Mouse (Mus musculus) left cerebral cortex, postnatal 36 days (tissue): ENCODE results near the gene Dynlt1c. TPM values are rescaled to one million over a fixed set of nuclear protein-coding genes. Genes with fewer than 3 reads are reported as not detected.
"Not testable (repeated sequence)": the region's sequence is repeated elsewhere in the genome, so short reads cannot be mapped to it uniquely, and the experiment has no call there.

Experiments
- DNase-seq, 2 experiments: peaks; one replicate each; pipeline ENCODE4 v3.0.0; 2021 to 2022; ENCODE audit warnings: low spot score in 2 of 2, mixed read lengths in 1 of 2
- intact Hi-C: fragments of 180-260 bp; cut with DNase I; formaldehyde crosslinking; loops from one replicate; pipeline ENCODE4 v1.15.1; 2025
- total RNA-seq, 2 experiments: library from RNA; stranded (reverse); gene quantifications; 2 replicates each; pipeline ENCODE4 v1.2.3; 2021

The Dynlt1c gene
- total RNA-seq, result 10 to 100 TPM; 12.6 to 24.7 TPM

- intact Hi-C loops, result not testable (repeated sequence)
- DNase-seq, result peak; percentile 39 to 48
Measured at GRCm38 (mm10) chr17:6601204-6601911, at the start of gene Dynlt1c. Gene Dynlt1c, plus strand, starts transcription at chr17:6601671.

DNA sequence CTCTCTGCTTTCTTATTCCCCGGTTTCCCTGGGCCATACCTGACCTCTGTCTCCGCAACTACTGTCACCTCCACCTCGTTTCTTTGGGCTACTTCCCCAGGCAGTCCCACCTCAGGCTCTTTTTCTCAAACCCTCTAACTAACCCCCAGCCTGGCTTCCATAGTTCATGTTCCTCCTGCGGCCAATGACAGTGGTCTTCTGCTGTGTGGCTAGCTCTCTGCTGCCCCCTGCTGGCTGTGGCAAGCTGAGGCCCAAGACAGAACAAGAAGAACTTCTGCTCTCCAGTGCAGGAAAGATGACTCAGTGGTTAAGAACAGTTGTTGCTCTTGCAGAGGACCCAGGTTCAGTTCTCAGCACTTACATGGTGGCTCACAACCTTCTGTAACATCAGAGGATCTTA, 47.7 kb upstream of the Dynlt1c start:
- intact Hi-C loops, DNase-seq: not testable (repeated sequence)

GRCm38 (mm10) chr17:6554243-6554642, 47.2 kb upstream of the Dynlt1c start:
- intact Hi-C loops, DNase-seq: not testable (repeated sequence)

- intact Hi-C loops, DNase-seq: not testable (repeated sequence)
Measured at GRCm38 (mm10) chr17:6559447-6560133, 41.9 kb upstream of the Dynlt1c start.

DNA sequence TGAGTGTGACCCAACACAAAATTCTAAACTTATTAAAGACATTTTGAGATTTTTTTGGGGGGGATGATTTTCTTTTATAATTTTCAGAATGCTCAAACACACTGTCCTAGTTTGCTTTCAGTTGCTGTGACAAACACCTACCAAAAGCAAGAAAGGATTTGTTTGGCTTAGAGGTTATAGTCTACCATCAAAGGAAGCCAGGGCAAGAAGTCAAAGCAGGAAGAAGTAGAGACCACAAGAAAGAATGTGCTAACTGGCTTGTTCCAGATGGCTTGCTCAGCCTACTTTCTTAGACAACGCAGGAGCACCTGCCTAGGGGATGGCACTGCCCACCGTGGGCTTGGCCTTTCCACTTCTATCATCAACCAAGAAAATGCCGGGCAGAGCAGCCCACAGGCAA, 36.6 kb upstream of the Dynlt1c start:
- DNase-seq, intact Hi-C loops: not testable (repeated sequence)

DNA sequence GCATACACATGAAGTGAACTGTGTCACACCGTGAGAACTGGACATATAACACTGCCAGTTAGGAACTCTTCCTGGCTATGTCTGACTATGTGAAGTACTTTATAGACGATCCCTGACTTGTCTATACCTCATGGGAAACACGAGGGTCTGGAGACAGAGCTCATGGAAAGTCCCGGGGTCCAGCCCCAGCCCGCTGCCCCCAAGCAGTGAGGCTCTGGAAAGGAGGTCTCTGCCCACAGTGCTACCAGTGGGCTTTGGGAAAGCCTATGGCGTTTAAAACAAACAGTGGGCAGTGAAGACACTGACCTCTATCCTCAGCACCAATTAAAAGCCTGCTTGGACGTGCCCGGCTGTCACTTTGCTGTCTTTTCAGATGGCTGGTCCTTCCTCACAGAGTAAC, 33.6 kb upstream of the Dynlt1c start:
- intact Hi-C loops, DNase-seq: not testable (repeated sequence)

- DNase-seq, intact Hi-C loops: not testable (repeated sequence)
Measured at GRCm38 (mm10) chr17:6571296-6571695, 30.2 kb upstream of the Dynlt1c start.

DNA sequence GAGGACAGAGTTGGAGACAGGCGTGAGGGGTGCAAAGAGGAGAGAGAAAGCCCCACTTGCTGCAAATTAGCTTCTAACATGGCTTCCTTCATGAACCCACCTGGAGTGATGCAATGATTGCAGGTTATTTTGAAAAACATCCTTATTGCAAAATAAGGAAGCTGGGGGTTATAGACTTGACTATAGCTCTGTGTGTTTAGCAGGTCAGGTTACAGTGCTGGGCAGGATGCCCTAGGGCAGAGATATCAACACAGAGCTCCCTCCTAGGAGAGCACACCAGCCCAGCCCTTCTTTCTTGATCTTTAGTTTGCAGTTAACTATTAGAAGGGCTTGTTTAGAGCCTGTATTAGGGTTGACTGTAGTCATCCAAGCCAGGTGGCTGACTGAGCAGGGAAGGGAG, 29.3 kb upstream of the Dynlt1c start:
- DNase-seq, intact Hi-C loops: not testable (repeated sequence)

GRCm38 (mm10) chr17:6575376-6575775, 26.1 kb upstream of the Dynlt1c start:
- intact Hi-C loops, DNase-seq: not testable (repeated sequence)

- intact Hi-C loops, DNase-seq: not testable (repeated sequence)
Measured at GRCm38 (mm10) chr17:6588672-6589071, 12.8 kb upstream of the Dynlt1c start.

- intact Hi-C loops, DNase-seq: not testable (repeated sequence)
Measured at GRCm38 (mm10) chr17:6592109-6592508, 9.4 kb upstream of the Dynlt1c start.

GRCm38 (mm10) chr17:6593896-6594295, 7.6 kb upstream of the Dynlt1c start:
- DNase-seq, intact Hi-C loops: not testable (repeated sequence)

DNA sequence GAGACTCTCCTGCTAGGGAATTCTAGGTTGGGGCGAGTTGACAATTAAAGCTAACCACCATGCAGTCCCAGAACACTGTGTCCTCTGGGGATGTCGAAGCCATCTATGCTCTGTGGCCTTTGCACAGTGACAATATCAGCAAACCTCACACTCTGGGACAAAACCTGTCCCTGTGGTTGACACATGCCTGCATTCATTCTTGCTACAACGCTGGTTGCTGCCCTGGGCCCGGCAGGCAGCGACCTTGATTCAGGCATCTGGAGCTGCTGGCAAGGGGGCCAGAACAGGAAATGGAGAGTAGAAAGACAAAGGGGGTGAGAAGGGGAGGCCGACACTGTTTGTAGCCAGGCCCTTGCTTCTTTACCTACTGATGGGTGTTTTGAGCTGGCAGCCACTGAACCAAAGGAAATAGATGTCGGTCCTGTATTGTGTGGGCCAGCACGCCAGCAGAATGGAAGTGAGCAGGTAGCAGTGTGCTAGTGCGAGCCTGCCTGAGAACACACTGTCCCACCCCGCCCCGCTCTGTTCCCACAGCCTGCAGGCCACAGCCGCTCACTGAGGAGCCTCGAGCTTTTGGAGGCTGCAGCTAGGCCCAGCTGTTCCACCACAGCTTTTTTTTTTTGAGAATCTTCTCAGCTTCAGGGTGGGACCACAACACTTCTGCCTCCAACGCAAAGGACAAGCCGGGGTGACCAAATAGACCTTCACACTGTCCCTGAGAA, 5.5 kb upstream of the Dynlt1c start:
- intact Hi-C loops, DNase-seq: not testable (repeated sequence)

GRCm38 (mm10) chr17:6598356-6598755, 3.1 kb upstream of the Dynlt1c start:
- intact Hi-C loops, DNase-seq: not testable (repeated sequence)

GRCm38 (mm10) chr17:6600216-6600911, 1.1 kb upstream of the Dynlt1c start:
- intact Hi-C loops, DNase-seq: not testable (repeated sequence)

DNA sequence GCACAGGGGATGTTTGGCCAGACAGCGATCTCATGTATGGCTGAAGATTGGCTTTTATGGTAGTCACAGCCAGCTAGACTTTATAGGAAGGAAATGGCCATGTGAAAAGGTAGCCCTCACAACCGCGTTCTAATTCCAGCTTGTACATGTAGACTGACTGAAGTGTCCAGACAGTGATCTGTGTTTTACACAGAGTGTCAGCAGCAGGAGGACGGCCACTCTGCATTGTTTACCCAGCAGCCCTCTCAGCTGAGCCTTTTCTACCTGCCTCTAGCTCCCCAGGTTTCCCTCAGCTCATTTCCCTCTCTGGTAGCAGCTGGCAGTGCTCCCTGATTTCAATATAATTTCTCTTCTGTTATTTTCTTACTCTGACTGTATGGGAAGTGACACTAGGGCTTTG, 734 bp downstream of the Dynlt1c start:
- DNase-seq, intact Hi-C loops: not testable (repeated sequence)

GRCm38 (mm10) chr17:6605347-6605746, 3.9 kb downstream of the Dynlt1c start:
- DNase-seq, intact Hi-C loops: not testable (repeated sequence)

DNA sequence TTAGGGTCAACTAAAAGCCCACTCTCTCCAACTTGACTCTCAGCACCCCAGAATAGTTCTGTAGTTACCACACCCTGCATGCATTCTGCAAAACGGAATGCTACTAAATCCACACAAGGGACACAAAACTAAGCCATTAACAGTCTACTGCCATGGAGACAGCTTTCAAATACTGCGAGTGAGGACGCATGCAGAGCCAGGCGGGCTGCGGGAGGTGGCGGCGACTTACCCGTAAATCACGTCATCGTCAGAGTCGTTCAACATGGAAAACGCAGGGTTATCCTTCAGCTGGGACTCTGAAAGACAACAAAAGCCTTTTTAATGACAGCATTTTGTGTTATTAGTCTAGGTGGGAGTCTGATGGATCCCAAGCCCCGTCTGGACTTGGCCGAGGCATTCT, 12.1 kb downstream of the Dynlt1c start:
- intact Hi-C loops, DNase-seq: not testable (repeated sequence)

GRCm38 (mm10) chr17:6614316-6614715, 12.8 kb downstream of the Dynlt1c start:
- DNase-seq, intact Hi-C loops: not testable (repeated sequence)
